Mouse (Mus musculus) embryonic facial prominence, embryonic 15.5 days (tissue): Measurements from ENCODE around the gene Creb3l1. TPM values are rescaled to one million over a fixed set of nuclear protein-coding genes. Genes with fewer than 3 reads are reported as not detected.
A peak's percentile ranks its signal among the peaks of the same experiment; 100 is the strongest.

Source experiments
- ATAC-seq: fragments of 200-750 bp; cut with Nextera tagmentation; 2 replicates; pipeline ENCODE4 v1.8.0; 2017; ENCODE audit warnings: low read depth, moderate TSS enrichment; ENCODE audit not compliant: insufficient number of reproducible peaks, low FRiP score, low TSS enrichment
- H3K27ac ChIP-seq: fragments of 300-500 bp; sonication (generic); replicated peaks from 2 replicates; pipeline ENCODE4 v1.5.1; 2015; ENCODE audit warnings: mild to moderate bottlenecking, inconsistent platforms
- H3K27me3 ChIP-seq: fragments of 300-500 bp; sonication (generic); 2 replicates; pipeline ENCODE4 v1.6.1; 2015; ENCODE audit warnings: inconsistent platforms
- H3K36me3 ChIP-seq: fragments of 300-500 bp; sonication (generic); 2 replicates; pipeline ENCODE4 v1.6.1; 2015; ENCODE audit warnings: mild to moderate bottlenecking, inconsistent platforms
- H3K4me1 ChIP-seq: fragments of 300-500 bp; sonication (generic); 2 replicates; pipeline ENCODE4 v1.6.1; 2015; ENCODE audit warnings: inconsistent platforms
- H3K4me2 ChIP-seq: fragments of 300-500 bp; sonication (generic); replicated peaks from 2 replicates; pipeline ENCODE4 v1.6.1; 2015; ENCODE audit warnings: mild to moderate bottlenecking, inconsistent platforms
- H3K4me3 ChIP-seq: fragments of 300-500 bp; sonication (generic); replicated peaks from 2 replicates; pipeline ENCODE4 v1.5.1; 2015; ENCODE audit warnings: mild to moderate bottlenecking, inconsistent platforms
- H3K9ac ChIP-seq: fragments of 300-500 bp; sonication (generic); 2 replicates; pipeline ENCODE4 v1.6.1; 2015; ENCODE audit warnings: inconsistent platforms
- H3K9me3 ChIP-seq: fragments of 300-500 bp; sonication (generic); replicated peaks from 2 replicates; pipeline ENCODE4 v1.6.1; 2016; ENCODE audit warnings: inconsistent platforms
- whole genome bisulfite sequencing: fragments of 180-500 bp; shearing (Covaris S2); methylation state at CpG from one replicate; pipeline ENCODE4 v1.1.7; 2015; 5-methylcytosine and 5-hydroxymethylcytosine counted together
- polyA plus RNA-seq: library from polyadenylated mRNA; unstranded; fragments of >200 nt; fragmentation: Nextera tagmentation; extraction: Ambion mirVana; gene quantifications from 2 replicates; pipeline ENCODE4 v1.2.1, GENCODE M21; 2015

The Creb3l1 gene
- 36.8 and 44.3 TPM in 2 replicates for polyA plus RNA-seq

GRCm38 (mm10) chr2:92024274-92024672 is at the start of gene Creb3l1:
Creb3l1 (minus strand) TSS chr2:92024502.
- Histone ChIP-seq H3K4me2 (peak within 1 kb of the TSS; percentile 90), H3K4me1 (peaks cover 29% of the 10 kb centered on the region), H3K9ac (peak within 1 kb of the TSS; percentile 59), H3K9me3 (no peaks in the 10 kb centered on the region), H3K4me3 (peak within 1 kb of the TSS; percentile 74), H3K27me3 (no peaks in the 10 kb centered on the region), H3K27ac (peak within 1 kb of the TSS; percentile 90), H3K36me3 (no peaks in the 10 kb centered on the region)
- WGBS = 1% methylated on average over 20 of the region's 27 CpGs
- peak; percentile 24; the same call in 1 of the 2 replicates for ATAC-seq

GRCm38 (mm10) chr2:92071143-92071542 is 46.8 kb upstream of the Creb3l1 start:
- Histone ChIP-seq H3K27ac (no peak overlapping the region), H3K36me3 (no peaks in the 10 kb centered on the region), H3K4me1 (no peaks in the 10 kb centered on the region), H3K9ac (no peak overlapping the region), H3K4me3 (no peak overlapping the region), H3K4me2 (no peak overlapping the region), H3K27me3 (no peaks in the 10 kb centered on the region), H3K9me3 (no peaks in the 10 kb centered on the region)
- ATAC-seq = no peak
- WGBS = 71% methylated on average over 4 of the region's 4 CpGs

GRCm38 (mm10) chr2:92069630-92070029 is 45.3 kb upstream of the Creb3l1 start:
- ATAC-seq = no peak
- H3K4me3 ChIP-seq = no peak overlapping the region
- WGBS = 66% methylated on average over 5 of the region's 5 CpGs
- H3K27me3 ChIP-seq = no peaks in the 10 kb centered on the region
- H3K4me1 ChIP-seq = no peaks in the 10 kb centered on the region
- H3K9me3 ChIP-seq = no peaks in the 10 kb centered on the region
- no peak overlapping the region for H3K9ac ChIP-seq
- H3K36me3 ChIP-seq = no peaks in the 10 kb centered on the region
- H3K4me2 ChIP-seq = no peak overlapping the region
- no peak overlapping the region for H3K27ac ChIP-seq

- WGBS = 61% methylated on average over 3 of the region's 3 CpGs
- Histone ChIP-seq H3K4me1 (no peaks in the 10 kb centered on the region), H3K36me3 (no peaks in the 10 kb centered on the region)
Measured at GRCm38 (mm10) chr2:92067600-92067999, 43.3 kb upstream of the Creb3l1 start.

GRCm38 (mm10) chr2:92066899-92067298 is 42.6 kb upstream of the Creb3l1 start:
- ATAC-seq = no peak
- no peak overlapping the region for H3K27ac ChIP-seq
- no peaks in the 10 kb centered on the region for H3K36me3 ChIP-seq
- H3K27me3 ChIP-seq = no peaks in the 10 kb centered on the region
- no peak overlapping the region for H3K4me2 ChIP-seq
- no peaks in the 10 kb centered on the region for H3K9me3 ChIP-seq
- H3K4me1 ChIP-seq = no peaks in the 10 kb centered on the region
- WGBS = 50% methylated on average over 1 of the region's 1 CpGs
- no peak overlapping the region for H3K4me3 ChIP-seq
- H3K9ac ChIP-seq = no peak overlapping the region

More at GRCm38 (mm10) chr2:92067600-92067999, 43.3 kb upstream of the Creb3l1 start:
- Histone ChIP-seq H3K4me2 (no peak overlapping the region), H3K9me3 (no peaks in the 10 kb centered on the region), H3K9ac (no peak overlapping the region), H3K27ac (no peak overlapping the region), H3K4me3 (no peak overlapping the region), H3K27me3 (no peaks in the 10 kb centered on the region)
- no peak for ATAC-seq

GRCm38 (mm10) chr2:92065938-92066337 is 41.6 kb upstream of the Creb3l1 start:
- Histone ChIP-seq H3K36me3 (no peaks in the 10 kb centered on the region), H3K4me3 (no peak overlapping the region), H3K9me3 (no peaks in the 10 kb centered on the region), H3K27me3 (peaks cover 5% of the 10 kb centered on the region; the same call in 1 of the 2 replicates), H3K9ac (no peak overlapping the region), H3K4me2 (no peak overlapping the region), H3K4me1 (no peaks in the 10 kb centered on the region), H3K27ac (no peak overlapping the region)
- no peak for ATAC-seq
- WGBS = 66% methylated on average over 6 of the region's 6 CpGs

- no peak overlapping the region for H3K4me3 ChIP-seq
- H3K9ac ChIP-seq = no peak overlapping the region
- H3K27me3 ChIP-seq = peaks cover 10% of the 10 kb centered on the region
- no peak overlapping the region for H3K27ac ChIP-seq
- ATAC-seq = no peak
- no peaks in the 10 kb centered on the region for H3K36me3 ChIP-seq
- no peak overlapping the region for H3K4me2 ChIP-seq
- no peaks in the 10 kb centered on the region for H3K4me1 ChIP-seq
- 83% methylated on average over 8 of the region's 8 CpGs for WGBS
- no peaks in the 10 kb centered on the region for H3K9me3 ChIP-seq
Measured at GRCm38 (mm10) chr2:92065269-92065888, 41.1 kb upstream of the Creb3l1 start.

- peaks cover 28% of the 10 kb centered on the region for H3K27me3 ChIP-seq
- no peak overlapping the region for H3K9ac ChIP-seq
- H3K4me1 ChIP-seq = peaks cover 20% of the 10 kb centered on the region
- H3K9me3 ChIP-seq = no peaks in the 10 kb centered on the region
- 69% methylated on average over 5 of the region's 5 CpGs for WGBS
- no peak overlapping the region for H3K4me3 ChIP-seq
- ATAC-seq = no peak
- H3K36me3 ChIP-seq = no peaks in the 10 kb centered on the region
- no peak overlapping the region for H3K4me2 ChIP-seq
- H3K27ac ChIP-seq = no peak overlapping the region
Measured at GRCm38 (mm10) chr2:92063106-92063505, 38.8 kb upstream of the Creb3l1 start.

- peaks cover 28% of the 10 kb centered on the region for H3K27me3 ChIP-seq
- H3K9ac ChIP-seq = no peak overlapping the region
- no peak for ATAC-seq
- no peak overlapping the region for H3K27ac ChIP-seq
- no peak overlapping the region for H3K4me3 ChIP-seq
- peaks cover 34% of the 10 kb centered on the region for H3K4me1 ChIP-seq
- WGBS = 77% methylated on average over 5 of the region's 5 CpGs
- no peaks in the 10 kb centered on the region for H3K36me3 ChIP-seq
- H3K4me2 ChIP-seq = no peak overlapping the region
- H3K9me3 ChIP-seq = no peaks in the 10 kb centered on the region
Measured at GRCm38 (mm10) chr2:92061337-92061736, 37.0 kb upstream of the Creb3l1 start.

- 20% methylated on average over 6 of the region's 6 CpGs for WGBS
- H3K9ac ChIP-seq = no peak overlapping the region
- H3K27me3 ChIP-seq = peaks cover 28% of the 10 kb centered on the region
- H3K4me2 ChIP-seq = peak overlapping the region; percentile 94
- no peaks in the 10 kb centered on the region for H3K36me3 ChIP-seq
- H3K4me1 ChIP-seq = peaks cover 44% of the 10 kb centered on the region
- ATAC-seq = no peak
- peak overlapping the region; percentile 54 for H3K4me3 ChIP-seq
- no peak overlapping the region for H3K27ac ChIP-seq
- H3K9me3 ChIP-seq = no peaks in the 10 kb centered on the region
Measured at GRCm38 (mm10) chr2:92060291-92060690, 36.0 kb upstream of the Creb3l1 start.

GRCm38 (mm10) chr2:92059481-92060220 is 35.3 kb upstream of the Creb3l1 start:
- H3K9me3 ChIP-seq = no peaks in the 10 kb centered on the region
- peak overlapping the region; percentile 54 for H3K4me3 ChIP-seq
- H3K27ac ChIP-seq = no peak overlapping the region
- H3K4me1 ChIP-seq = peaks cover 49% of the 10 kb centered on the region
- no peak; the same call in 1 of the 2 replicates for ATAC-seq
- no peaks in the 10 kb centered on the region for H3K36me3 ChIP-seq
- H3K4me2 ChIP-seq = peak overlapping the region; percentile 94
- peaks cover 28% of the 10 kb centered on the region for H3K27me3 ChIP-seq
- peak overlapping the region; percentile 33 for H3K9ac ChIP-seq
- under 1% methylated on average over 63 of the region's 63 CpGs for WGBS
